Mouse (Mus musculus) T-helper 17 cell (primary cell): ENCODE data around the gene Dyx1c1.

Source experiments
- in situ Hi-C, 2 experiments: fragments of 300-600 bp; cut with MboI, MseI; formaldehyde crosslinking; loops; 1 replicate in 1 of 2; 2 replicates in 1 of 2; pipeline ENCODE4 v1.15.1; 2025; ENCODE audit warnings: high pct_unique_total_duplicates in 2 of 2

Dyx1c1 gene

DNA sequence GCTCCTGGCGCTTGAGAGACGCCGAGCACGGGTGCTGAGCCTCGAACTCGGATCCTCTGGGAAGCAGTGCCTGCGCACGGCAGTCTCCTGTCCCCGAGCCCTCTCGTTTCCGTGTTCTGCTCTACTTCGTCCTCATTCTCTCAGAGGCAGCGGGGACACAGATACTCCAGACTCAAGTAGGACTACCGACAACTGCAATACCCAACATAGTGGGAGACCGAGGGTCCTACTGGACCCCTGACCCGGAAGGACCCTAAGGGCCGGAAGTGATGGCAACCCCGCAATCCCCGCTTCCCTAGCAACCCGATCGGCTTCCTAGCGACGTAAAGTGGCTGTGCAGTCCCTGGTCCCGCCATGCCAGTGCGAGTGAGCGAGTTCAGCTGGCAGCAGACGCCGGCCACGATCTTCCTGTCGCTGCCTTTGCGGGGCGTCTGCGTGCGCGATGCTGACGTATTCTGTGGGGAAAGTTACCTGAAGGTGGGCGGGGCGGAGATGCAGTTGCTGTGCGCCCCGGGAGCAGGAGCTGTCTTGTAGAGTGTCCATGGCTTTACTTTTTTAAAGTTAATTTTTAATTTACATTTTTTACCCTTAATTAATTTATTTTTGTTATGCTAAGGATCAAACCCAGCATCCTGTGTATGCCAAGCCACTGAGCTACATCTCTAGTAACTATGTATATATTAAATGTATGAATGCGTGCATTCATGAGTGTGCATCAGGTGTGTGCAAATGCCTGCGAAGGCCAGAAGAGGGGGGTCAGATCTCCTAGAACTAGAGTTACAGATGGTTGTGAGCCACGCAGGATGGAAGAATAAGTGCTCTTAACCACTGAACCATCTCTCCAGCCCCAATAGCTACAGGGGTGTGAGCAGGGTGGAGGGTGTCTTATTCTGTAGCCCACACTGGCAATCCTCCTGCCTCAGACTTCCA, at the start of gene Dyx1c1, which contains the start of gene Gm44503:
Dyx1c1 (plus strand) TSS at position 265 of the 930 bp plus-strand sequence.
Gm44503 (plus strand) TSS at position 332 of the 930 bp plus-strand sequence.
- in situ Hi-C loops = loop anchor here in 1 of 2 experiments (10.0 kb wide), 1 partner anchor 424 kb away; the partner anchor contains the start of gene Rfx7

DNA sequence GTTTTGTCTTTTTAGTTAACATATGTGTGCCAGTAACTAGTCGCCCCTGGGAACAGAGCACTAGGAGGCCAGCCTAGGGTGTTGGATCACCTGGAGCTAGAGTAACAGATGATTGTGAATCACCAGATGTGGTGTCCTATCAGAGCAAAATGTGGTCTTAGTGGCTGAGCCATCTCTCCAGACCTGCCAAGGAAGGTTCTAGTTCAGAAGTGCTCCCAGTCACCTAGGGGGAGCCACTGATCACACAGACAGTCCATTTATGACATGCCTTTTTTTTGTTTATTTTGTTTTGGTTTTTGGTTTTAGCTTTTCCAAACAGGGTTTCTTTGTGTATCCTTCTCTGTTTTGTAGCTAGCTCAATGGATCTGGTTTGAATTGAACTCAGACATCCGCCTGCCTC, 47.2 kb upstream of the Dyx1c1 start:
- in situ Hi-C loops = no loop called here

DNA sequence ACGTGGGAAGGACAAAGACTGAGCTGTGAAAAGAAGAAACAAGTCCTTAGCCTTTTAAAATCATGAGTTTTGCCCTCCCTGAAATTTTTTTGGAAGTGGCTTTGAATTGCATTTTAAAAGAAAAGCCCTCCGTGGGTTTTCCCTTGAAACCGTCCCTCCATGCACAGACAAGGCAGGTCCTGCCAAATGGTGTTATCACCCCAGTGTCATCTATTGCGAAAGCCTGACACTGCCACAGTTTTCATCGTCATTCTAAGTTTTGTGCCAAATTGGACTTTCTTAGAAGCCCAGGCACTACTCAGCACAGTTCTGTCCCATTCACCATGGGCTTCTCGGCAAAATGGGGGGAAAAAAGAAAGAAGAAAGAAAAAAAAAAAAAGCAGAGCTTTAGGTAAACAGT, 45.0 kb upstream of the Dyx1c1 start:
- in situ Hi-C loops = no loop called here

DNA sequence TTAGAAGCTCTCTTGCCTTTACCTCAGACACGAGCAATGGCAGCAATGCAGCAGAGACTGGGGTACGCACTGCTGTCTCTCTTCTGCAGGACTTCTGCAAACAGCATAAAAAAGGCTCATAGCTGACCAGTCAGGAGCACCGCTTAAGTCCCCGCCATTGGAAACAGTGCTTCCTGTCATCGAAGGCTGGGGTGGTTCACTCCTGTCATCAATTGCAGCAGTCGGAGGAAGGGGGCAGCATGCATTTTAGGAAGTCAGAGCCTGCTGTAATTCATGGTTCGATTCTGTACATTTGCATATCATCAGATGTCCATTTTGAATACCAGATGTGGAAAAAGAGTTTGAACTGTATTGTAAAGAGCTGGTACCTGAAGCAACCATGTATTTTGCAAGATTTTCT, 42.9 kb upstream of the Dyx1c1 start:
- in situ Hi-C loops = no loop called here

DNA sequence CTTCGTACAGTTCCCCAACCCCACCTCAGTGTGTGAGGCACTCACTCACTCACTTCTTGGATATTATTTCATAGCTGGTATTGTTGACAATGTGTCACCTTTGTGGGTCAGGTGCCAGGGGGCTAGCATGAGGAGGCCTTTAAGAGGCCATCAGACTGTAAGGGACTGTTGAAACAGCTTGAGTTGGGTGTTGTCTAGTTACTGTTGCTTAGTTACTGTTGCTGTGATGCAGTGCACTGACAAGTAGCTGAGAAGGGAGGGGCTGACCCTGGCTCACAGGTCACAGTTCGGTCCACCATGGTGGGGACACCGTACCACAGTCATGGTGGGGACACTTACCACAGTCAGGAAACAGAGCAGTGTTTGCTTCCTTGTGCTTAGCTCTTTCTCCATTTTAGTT, 35.5 kb upstream of the Dyx1c1 start:
- in situ Hi-C loops = loop anchor here in 1 of 2 experiments (10.0 kb wide), 1 partner anchor 1508 kb away; no protein-coding TSS in a partner anchor

DNA sequence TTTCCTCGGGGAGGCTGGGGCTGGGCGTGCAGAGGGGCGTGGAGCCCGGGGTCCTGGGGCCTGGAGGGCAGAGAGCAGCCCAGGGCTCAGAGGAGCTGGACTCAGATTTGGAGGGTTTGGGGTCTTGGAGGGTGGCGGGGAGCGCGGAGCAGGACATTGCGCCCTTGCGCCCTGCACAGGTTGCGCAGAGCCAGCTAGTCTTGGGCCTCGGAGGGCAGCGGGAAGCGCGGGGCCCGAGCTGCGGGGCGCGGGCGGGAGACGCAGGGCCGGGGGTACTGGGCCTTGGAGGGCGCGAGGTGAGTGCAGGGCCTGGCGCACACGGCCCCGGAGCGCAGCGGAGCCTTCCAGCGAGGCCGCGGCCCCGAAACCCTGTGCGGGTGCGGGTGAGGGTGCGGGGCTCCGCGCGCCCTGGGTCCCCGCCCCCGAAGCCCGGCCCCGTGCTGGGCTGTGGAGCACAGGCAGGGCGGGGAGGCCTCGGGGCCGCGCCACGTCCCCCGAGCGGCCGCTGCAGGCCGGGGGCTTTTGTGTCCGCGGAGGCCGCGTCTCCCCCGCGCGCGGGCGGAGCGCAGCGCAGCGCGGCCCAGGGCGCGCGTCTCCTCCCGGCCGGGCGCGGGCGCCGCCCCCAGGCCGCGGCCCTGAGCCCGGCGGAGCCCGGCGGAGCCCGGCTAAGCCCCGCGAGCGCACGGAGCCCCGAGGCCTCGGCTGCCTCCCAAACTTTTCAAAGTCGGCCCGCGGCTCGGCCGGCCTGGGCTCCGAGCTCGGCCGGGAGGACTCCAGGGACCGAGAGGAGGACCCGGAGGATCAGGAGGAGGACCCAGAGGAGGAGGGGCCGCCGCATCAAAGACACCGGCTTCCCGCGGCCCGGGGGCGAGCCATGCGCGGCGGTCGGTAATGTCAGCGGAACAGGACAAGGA, 33.3 kb upstream of the Dyx1c1 start, which contains the start of gene Pygo1:
Pygo1 (plus strand) TSS at position 625 of the 914 bp plus-strand sequence.
- in situ Hi-C loops = loop anchor here in 1 of 2 experiments (10.0 kb wide), 1 partner anchor 1510 kb away; no protein-coding TSS in a partner anchor

DNA sequence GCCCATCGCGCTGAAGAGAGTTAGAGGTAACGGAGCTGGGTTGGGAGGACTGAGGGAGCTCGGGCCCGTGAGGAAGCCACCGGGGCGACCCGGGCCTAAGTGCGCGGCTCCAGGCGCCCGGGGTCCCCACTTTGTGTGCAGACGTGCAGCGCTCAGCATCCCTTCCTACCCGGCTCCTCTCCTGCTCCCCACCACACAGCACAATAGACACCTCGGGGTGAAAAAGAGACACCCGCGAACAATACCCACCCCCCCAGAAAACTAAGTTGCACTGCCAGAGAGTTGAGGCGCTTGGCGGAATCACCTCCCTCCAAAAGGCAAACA, 32.7 kb upstream of the Dyx1c1 start:
- in situ Hi-C loops = loop anchor here in 1 of 2 experiments (10.0 kb wide), 1 partner anchor 1511 kb away; no protein-coding TSS in a partner anchor

DNA sequence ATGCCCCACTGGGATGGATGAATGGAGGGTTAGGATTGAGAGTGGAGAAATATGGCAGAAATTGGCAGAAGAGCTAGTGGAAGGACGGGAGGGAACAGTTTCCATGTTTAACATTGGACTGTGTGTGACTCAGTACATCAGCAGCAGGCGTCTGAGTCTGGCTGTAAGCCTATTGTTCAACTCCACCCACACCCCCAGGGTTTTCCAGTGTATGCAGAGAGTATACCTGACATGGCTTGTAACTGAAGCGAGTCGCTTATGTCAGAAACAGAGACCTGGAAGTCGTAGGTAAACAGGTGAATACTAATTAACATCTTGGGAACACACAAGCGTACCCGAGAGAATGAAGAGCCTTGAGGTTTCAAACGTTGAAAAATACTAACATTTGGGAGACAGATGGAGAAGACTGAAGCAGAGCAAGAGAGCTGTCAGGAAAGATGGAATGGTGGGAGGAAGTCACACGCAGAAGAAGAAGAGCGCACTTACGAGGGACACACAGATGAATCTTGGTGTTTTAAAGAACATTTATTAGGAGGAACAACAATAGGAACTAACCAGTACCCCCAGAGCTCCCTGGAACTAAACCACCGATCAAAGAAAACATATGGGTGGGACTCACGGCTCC, 27.3 kb upstream of the Dyx1c1 start:
- in situ Hi-C loops = no loop called here

DNA sequence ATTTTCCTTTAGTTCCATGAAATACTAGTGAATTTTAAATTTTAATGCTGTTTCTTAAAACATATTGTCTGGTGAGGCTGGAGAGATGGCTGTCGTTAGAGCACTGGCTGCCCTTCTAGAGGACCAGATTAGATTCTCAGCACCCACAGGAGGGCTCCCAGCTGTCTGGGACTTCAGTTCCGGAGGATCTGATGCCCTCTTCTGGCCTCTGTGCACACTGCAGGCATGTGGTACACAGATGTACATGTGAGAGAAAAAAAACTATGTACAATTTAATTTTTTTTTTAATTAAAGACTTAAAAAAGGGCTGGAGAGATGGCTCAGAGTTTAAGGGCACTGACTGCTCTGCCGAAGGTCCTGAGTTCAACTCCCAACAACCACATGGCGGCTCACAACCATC, 23.3 kb upstream of the Dyx1c1 start:
- in situ Hi-C loops = no loop called here

DNA sequence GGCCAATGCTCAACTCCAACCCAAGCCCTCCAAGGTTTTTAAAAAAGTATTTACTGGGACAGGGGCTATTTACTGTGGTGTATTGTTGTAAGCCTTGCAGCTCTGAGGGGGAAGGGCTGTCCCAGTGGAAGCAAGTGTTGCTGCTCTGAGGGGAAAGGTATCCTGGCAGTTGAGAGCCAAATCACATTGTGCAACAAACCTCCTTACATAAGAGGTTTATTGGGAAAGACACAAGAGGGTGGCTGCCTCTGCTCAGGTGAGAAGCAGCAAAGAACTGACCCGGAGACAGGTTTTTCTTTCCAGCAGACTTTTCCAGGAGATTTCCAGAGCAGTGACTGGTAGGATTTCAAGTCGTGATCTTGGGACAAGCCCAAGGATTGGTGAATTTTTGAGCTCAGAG, 22.3 kb upstream of the Dyx1c1 start:
- in situ Hi-C loops = no loop called here

DNA sequence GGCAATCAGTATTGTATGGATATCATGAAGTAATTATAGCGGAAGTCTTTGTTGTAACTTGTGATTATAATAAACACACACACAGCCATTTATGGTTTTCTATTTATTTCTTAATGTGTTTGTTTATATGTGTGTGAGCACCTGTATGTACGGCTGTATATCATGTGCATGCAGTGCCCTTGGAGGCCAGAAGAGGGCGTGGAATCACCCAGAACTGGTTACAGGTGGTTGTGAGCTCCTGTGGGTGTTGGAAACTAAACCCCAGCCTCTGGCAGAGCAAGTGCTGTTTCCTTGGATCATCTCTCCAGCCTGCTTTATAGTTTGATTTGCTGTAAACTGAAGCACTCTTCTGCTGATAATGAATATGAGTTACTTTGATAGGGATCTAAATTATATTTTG, 15.2 kb upstream of the Dyx1c1 start:
- in situ Hi-C loops = no loop called here

DNA sequence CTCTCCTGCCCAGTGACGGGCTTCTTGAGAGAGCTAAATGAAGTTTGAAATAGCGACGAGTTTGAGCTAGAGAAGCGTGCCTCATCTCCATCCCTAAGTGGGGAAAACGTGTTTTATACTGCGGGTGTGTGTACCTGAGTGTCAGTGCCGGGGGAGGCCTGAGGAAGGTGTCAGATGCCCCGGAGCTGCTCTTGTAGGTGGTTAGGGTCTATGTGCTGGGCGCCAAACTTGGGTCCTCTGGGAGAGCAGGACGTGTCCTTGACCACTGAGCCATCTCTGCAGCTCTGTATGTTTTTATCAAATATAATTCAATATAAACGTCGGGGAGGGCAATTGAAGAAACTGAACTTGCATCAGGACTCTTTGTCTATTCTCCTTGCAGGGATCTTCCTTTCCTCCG, 14.3 kb upstream of the Dyx1c1 start:
- in situ Hi-C loops = no loop called here

DNA sequence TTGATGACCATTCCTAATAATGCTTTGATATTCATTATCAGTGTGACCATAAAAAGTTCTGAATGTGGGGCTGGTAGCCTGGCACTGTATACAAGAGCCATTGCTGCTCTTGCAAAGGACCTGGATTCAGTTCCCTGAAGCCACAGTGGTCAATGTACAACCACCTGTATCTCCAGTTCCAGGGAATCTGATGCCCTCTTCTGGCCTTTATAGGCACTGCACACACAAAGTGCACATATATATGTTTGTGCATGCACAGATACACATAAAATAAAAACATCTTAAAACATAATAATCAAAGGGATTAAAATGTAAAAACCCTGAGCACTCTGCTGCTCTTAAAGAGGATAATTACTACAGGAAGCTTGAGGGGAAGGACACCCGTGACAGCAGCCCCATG, 11.6 kb upstream of the Dyx1c1 start:
- in situ Hi-C loops = no loop called here

DNA sequence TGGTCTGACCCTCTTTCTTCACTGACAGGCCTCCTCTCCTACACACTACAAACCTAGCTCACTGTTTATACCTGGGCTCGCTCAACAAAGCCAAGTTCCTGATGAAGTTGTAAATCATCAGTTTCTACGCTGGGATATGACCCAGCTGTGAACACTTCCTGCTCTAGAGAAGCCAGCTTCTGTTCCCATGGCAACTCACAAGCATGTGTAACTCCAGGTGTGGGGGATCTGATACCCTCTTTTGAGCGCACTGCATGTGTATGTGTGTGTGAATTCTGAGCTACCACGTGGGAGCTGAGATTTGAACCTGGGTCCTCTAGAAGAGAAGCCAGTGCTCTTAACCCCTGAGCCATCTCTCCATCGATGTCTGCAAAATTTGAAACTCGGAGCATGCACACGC, 9.0 kb upstream of the Dyx1c1 start:
- in situ Hi-C loops = no loop called here

DNA sequence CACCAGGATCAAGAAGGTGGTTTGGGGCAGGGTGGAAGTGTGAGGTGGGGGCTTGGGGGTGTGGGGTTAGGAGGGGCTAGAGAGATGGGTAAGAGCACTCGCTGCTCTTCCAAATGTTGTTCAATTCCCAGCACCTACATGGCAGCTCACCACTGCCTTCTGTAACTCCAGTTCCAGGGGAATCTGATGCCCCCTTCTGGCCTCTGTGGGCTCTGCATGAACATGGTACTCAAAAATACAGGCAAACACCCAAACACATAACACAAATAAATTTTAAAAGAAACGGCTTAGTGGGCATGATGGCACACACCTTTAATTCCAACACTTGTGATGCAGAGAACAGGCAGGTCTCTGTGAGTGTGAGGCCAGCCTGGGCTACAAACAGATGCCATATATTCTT, 3.8 kb upstream of the Dyx1c1 start:
- in situ Hi-C loops = loop anchor here in 1 of 2 experiments (10.0 kb wide), 1 partner anchor 420 kb away; the partner anchor contains the start of gene Rfx7

DNA sequence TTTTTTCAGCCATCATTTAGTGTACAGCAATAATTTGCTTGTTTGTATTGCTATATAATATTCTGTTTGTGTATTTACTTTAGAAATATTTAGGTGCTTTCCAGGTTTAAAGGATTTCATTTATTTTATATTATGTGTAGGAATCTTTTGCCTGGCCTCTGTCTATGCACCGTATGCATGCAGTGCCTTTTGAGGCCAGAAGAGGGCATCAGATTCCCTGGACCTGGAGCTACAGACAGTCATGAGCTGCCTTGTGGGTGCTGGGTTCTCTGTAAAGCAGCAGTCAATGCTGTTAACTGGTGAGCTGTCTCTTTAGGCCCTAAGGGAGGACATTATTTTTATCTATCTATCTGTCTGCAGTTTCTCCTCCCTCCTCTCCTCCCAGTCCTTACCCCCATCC, 3.0 kb upstream of the Dyx1c1 start:
- in situ Hi-C loops = loop anchor here in 1 of 2 experiments (10.0 kb wide), 1 partner anchor 421 kb away; the partner anchor contains the start of gene Rfx7

DNA sequence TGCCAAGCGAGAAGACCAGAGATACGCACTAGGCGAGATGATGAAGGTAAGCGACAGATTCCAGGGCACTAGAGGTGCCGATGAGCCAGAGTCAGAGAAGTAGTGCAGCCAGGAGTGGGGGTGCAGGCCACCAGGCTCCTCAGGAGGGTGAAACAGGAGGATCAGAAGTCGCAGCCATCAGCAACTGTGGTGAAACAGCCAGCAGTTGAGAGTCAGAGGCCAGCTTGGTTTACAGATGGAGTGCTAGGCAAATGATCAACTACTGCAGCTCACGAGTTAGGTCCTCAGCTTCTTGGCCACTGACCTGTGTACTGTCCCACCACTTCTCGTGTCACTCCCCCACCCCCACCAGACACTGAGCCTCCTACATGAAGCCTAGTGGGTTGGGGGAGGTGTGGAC, 2.8 kb downstream of the Dyx1c1 start:
- in situ Hi-C loops = no loop called here

DNA sequence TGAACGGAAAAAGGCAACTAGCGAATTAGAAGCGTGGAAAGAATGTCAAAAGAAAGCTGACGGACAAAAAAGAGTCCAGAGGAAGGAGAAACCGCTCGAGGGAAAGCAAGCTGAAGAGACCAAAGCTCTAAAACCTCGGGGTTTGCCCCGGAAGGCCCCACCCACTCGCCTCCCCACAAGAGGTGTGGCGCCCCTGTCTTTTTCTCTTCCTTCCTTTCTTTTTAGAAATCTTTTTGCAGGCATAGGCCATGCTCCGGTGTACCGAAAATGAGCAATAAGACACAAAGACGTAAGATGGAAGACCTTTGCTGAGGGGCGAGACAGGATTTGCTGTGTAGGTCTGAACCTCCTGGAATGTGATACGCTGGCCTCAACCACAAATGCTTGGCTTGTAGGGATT, 3.4 kb downstream of the Dyx1c1 start:
- in situ Hi-C loops = no loop called here

DNA sequence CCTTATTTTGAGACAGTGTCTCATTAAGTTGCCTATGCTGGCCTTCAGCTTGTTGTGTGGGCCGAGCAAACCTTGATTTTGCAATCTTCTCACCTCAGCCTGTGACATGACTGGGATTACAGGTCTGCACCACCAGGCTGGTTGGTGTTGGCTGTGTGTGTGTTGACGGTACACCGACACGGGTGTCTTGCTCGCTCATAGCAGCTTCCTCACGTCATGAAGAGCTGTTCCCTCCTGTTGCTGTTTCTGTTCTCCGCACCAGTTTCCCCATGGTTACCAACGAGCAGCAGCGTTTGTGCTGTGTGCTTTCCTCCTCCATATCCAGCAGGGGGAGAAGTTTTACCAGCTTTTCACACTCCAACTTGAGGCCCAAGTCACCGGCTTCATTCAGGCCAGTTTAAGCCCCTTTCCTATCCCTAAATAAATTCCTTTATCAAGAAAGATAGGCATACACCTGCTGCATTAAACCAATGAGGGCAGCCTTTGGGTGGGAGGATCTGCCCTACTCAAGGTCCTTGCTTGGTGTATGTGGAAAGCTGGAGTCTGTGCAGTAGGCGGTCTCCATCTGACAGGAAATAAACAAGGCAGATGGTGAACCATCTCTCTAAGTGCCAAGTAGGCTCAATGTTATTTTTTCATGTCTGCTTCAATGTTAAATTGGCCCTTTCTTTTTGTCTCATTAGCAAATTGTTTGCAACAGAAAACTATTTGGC, 9.9 kb downstream of the Dyx1c1 start:
- in situ Hi-C loops = loop anchor here in 1 of 2 experiments (5.0 kb wide), 1 partner anchor 119 kb away; no protein-coding TSS in a partner anchor

DNA sequence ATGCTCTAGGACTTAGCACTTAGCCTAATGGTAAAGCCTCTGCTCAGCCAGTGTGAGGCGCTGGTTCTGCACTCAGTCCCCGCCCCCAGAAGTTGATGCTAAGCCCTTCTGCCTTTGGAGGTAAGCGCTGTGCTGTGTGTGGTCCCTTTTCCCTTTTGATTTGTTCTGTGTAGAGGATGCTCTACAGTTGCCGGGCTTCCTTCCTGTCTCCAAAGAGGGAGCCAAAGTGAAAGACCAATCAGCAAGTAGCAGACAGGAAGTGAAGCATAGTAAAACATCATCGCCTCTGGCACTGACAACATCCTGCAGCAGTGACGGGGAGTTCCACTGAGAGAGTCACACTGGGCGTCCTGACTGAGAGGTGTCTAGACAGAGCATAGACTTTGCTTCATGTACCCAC, 11.3 kb downstream of the Dyx1c1 start:
- in situ Hi-C loops = loop anchor here (5.0 kb wide), 2 partner anchors 117 to 122 kb away; no protein-coding TSS in a partner anchor
